Mouse (Mus musculus) MEL (cell line): ENCODE measurements at regions not wholly inside any gene's neighbourhood (a gene's known extent, or its start where the extent isn't known, plus 50 kb on each side); places are given as distances from the start of the nearest gene placed in this dataset.
"Not testable (repeated sequence)": the region's sequence is repeated elsewhere in the genome, so short reads cannot be mapped to it uniquely, and the experiment has no call there.

Experiments
- DNase-seq: peaks from one replicate; pipeline ENCODE4 v3.0.0; 2011; ENCODE audit warnings: low read depth, low spot score
- H3K27ac ChIP-seq: 2 replicates; pipeline ENCODE4 v1.5.1; 2012; ENCODE audit warnings: low read depth, mild to moderate bottlenecking, control low read depth, low read length, moderate library complexity; ENCODE audit not compliant: control insufficient read depth
- H3K27me3 ChIP-seq, 2 experiments: fragments of 150-350 bp in 1 of 2; sonication (generic) in 1 of 2; 2 replicates each; pipeline ENCODE4 v1.6.1; 2012; ENCODE audit warnings: low read length in 2 of 2, mild to moderate bottlenecking in 2 of 2, improper control_type of control experiment in 1 of 2, moderate library complexity in 1 of 2; ENCODE audit not compliant: insufficient read depth in 2 of 2, control insufficient read depth in 1 of 2
- H3K36me3 ChIP-seq, 2 experiments: 2 replicates each; pipeline ENCODE4 v1.6.1; 2012 to 2014; ENCODE audit warnings: low read length in 2 of 2, improper control_type of control experiment in 1 of 2, inconsistent platforms in 1 of 2, mild to moderate bottlenecking in 1 of 2; ENCODE audit not compliant: insufficient read depth in 2 of 2, control insufficient read depth in 1 of 2
- H3K4me1 ChIP-seq, 2 experiments: fragments of 150-350 bp in 1 of 2; sonication (generic) in 1 of 2; 2 replicates each; pipeline ENCODE4 v1.6.1; 2012; ENCODE audit warnings: low read length in 2 of 2, improper control_type of control experiment in 1 of 2, mild to moderate bottlenecking in 1 of 2; ENCODE audit not compliant: insufficient read depth in 2 of 2, control insufficient read depth in 1 of 2
- H3K4me3 ChIP-seq, 2 experiments: fragments of 150-350 bp in 1 of 2; sonication (generic) in 1 of 2; 2 replicates each; pipeline ENCODE4 v1.5.1; 2012; ENCODE audit warnings: low read depth in 2 of 2, low read length in 2 of 2, mild to moderate bottlenecking in 2 of 2, moderate library complexity in 2 of 2, control low read depth in 1 of 2, improper control_type of control experiment in 1 of 2; ENCODE audit not compliant: control insufficient read depth in 1 of 2, insufficient read depth in 1 of 2
- H3K79me2 ChIP-seq: 2 replicates; pipeline ENCODE4 v1.6.1; 2012; ENCODE audit warnings: mild to moderate bottlenecking, low read length, moderate library complexity; ENCODE audit not compliant: control insufficient read depth, poor library complexity, insufficient read depth
- H3K9ac ChIP-seq: 2 replicates; pipeline ENCODE4 v1.6.1; 2012; ENCODE audit warnings: low read depth, mild to moderate bottlenecking, control low read depth, low read length, moderate library complexity; ENCODE audit not compliant: control insufficient read depth, poor library complexity, severe bottlenecking
- H3K9me3 ChIP-seq: fragments of 150-350 bp; sonication (generic); replicated peaks from 2 replicates; pipeline ENCODE4 v1.6.1; 2012; ENCODE audit warnings: mild to moderate bottlenecking, low read length, improper control_type of control experiment, moderate library complexity; ENCODE audit not compliant: insufficient read depth
- CHD2 ChIP-seq: IDR thresholded peaks from 2 replicates; pipeline ENCODE4 v1.6.1; 2011; ENCODE audit warnings: low read length, improper control_type of control experiment
- CTCF ChIP-seq, 3 experiments: IDR thresholded peaks in 2 of 3; conservative IDR thresholded peaks in 1 of 3; 2 replicates each; pipeline ENCODE4 v1.5.1; 2011 to 2012; ENCODE audit warnings: low read length in 3 of 3, low read depth in 2 of 3, mild to moderate bottlenecking in 2 of 3, improper control_type of control experiment in 1 of 3, inconsistent platforms in 1 of 3, mixed read lengths in 1 of 3, moderate library complexity in 1 of 3; ENCODE audit not compliant: control insufficient read depth in 1 of 3, insufficient read depth in 1 of 3, poor library complexity in 1 of 3, severe bottlenecking in 1 of 3
- E2F4 ChIP-seq: IDR thresholded peaks from 2 replicates; pipeline ENCODE4 v1.6.1; 2011; ENCODE audit warnings: low read depth, low read length, improper control_type of control experiment, borderline replicate concordance
- EP300 ChIP-seq, 2 experiments: IDR thresholded peaks; 2 replicates each; pipeline ENCODE4 v1.6.1; 2011; ENCODE audit warnings: improper control_type of control experiment in 2 of 2, low read length in 2 of 2, low read depth in 1 of 2, mild to moderate bottlenecking in 1 of 2
- ETS1 ChIP-seq: IDR thresholded peaks from 2 replicates; pipeline ENCODE4 v1.6.1; 2012; ENCODE audit warnings: low read depth, mild to moderate bottlenecking, inconsistent platforms, low read length, improper control_type of control experiment, moderate library complexity
- GABPA ChIP-seq: IDR thresholded peaks from 2 replicates; pipeline ENCODE4 v1.6.1; 2012; ENCODE audit warnings: low read depth, mild to moderate bottlenecking, inconsistent platforms, low read length, improper control_type of control experiment, moderate library complexity
- JUND ChIP-seq: IDR thresholded peaks from 2 replicates; pipeline ENCODE4 v1.6.1; 2011; ENCODE audit warnings: low read depth, mild to moderate bottlenecking, improper control_type of control experiment, low read length
- KAT2A ChIP-seq: conservative IDR thresholded peaks from 2 replicates; pipeline ENCODE4 v1.6.1; 2012; ENCODE audit warnings: low read depth, low read length, improper control_type of control experiment, inconsistent platforms
- MAFK ChIP-seq: IDR thresholded peaks from 2 replicates; pipeline ENCODE4 v1.6.1; 2011; ENCODE audit warnings: low read depth, mild to moderate bottlenecking, low read length, improper control_type of control experiment, borderline replicate concordance
- MEF2A ChIP-seq: IDR thresholded peaks from 2 replicates; pipeline ENCODE4 v1.6.1; 2014; ENCODE audit warnings: low read depth, mild to moderate bottlenecking, inconsistent platforms, low read length, improper control_type of control experiment; ENCODE audit not compliant: poor library complexity, insufficient replicate concordance, severe bottlenecking; ENCODE audit errors: extremely low read depth
- MXI1 ChIP-seq: IDR thresholded peaks from 2 replicates; pipeline ENCODE4 v1.6.1; 2011; ENCODE audit warnings: mild to moderate bottlenecking, low read depth, low read length, improper control_type of control experiment
- MYB ChIP-seq: IDR thresholded peaks from 2 replicates; pipeline ENCODE4 v1.6.1; 2011; ENCODE audit warnings: mild to moderate bottlenecking, low read depth, low read length, improper control_type of control experiment
- MYC ChIP-seq: IDR thresholded peaks from 2 replicates; pipeline ENCODE4 v1.6.1; 2011; ENCODE audit warnings: low read depth, mild to moderate bottlenecking, low read length, improper control_type of control experiment, moderate library complexity
- NRF1 ChIP-seq: IDR thresholded peaks from 2 replicates; pipeline ENCODE4 v1.6.1; 2014; ENCODE audit warnings: low read depth, mild to moderate bottlenecking, inconsistent platforms, low read length, improper control_type of control experiment, moderate library complexity; ENCODE audit not compliant: poor library complexity, insufficient read depth, severe bottlenecking
- POLR2AphosphoS5 ChIP-seq: IDR thresholded peaks from 2 replicates; pipeline ENCODE4 v1.6.1; 2012; ENCODE audit warnings: low read depth, borderline replicate concordance, mild to moderate bottlenecking, inconsistent platforms, low read length, moderate library complexity, mixed read lengths
- SIN3A ChIP-seq: IDR thresholded peaks from 2 replicates; pipeline ENCODE4 v1.6.1; 2012; ENCODE audit warnings: low read length, improper control_type of control experiment, inconsistent platforms
- USF1 ChIP-seq: IDR thresholded peaks from 2 replicates; pipeline ENCODE4 v1.6.1; 2014; ENCODE audit warnings: low read depth, mild to moderate bottlenecking, inconsistent platforms, low read length, improper control_type of control experiment, moderate library complexity
- USF2 ChIP-seq, 2 experiments: IDR thresholded peaks; 2 replicates each; pipeline ENCODE4 v1.6.1; 2011 to 2012; ENCODE audit warnings: improper control_type of control experiment in 2 of 2, low read length in 2 of 2, borderline replicate concordance in 1 of 2, inconsistent platforms in 1 of 2, low read depth in 1 of 2, mild to moderate bottlenecking in 1 of 2; ENCODE audit not compliant: insufficient read depth in 1 of 2
- ZC3H11A ChIP-seq: IDR thresholded peaks from 2 replicates; pipeline ENCODE4 v1.6.1; 2012; ENCODE audit warnings: low read depth, mild to moderate bottlenecking, inconsistent platforms, low read length, improper control_type of control experiment
- ZMIZ1 ChIP-seq: IDR thresholded peaks from 2 replicates; pipeline ENCODE4 v1.6.1; 2012; ENCODE audit warnings: low read depth, mild to moderate bottlenecking, inconsistent platforms, low read length, improper control_type of control experiment, moderate library complexity

GRCm38 (mm10) chr14:18448666-18449065 is 117.0 kb upstream of the Ube2e1 start:
- Histone ChIP-seq H3K27me3 (no peaks in the 10 kb centered on the region), H3K4me3 (no peak overlapping the region), H3K9ac (no peak overlapping the region), H3K4me1 (no peaks in the 10 kb centered on the region), H3K79me2 (no peaks in the 10 kb centered on the region), H3K9me3 (no peaks in the 10 kb centered on the region), H3K27ac (no peak overlapping the region), H3K36me3 (no peaks in the 10 kb centered on the region)
- DNase-seq: no peak
- TF ChIP-seq ETS1 (no peak), CTCF (IDR thresholded peaks at IDR 0.05 in 2 of 3, conservative IDR thresholded peaks at IDR 0.05 in 1 of 3; ENCODE audit: control insufficient read depth in 1 of 3, insufficient read depth in 1 of 3, low read depth in 2 of 3, low read length in 3 of 3, poor library complexity in 1 of 3, severe bottlenecking in 1 of 3) (no peak), CHD2 (no peak), POLR2AphosphoS5 (no peak), ZMIZ1 (no peak), SIN3A (no peak), MYC (no peak), USF1 (no peak), E2F4 (no peak), MYB (no peak), MAFK (no peak), EP300 (IDR thresholded peaks at IDR 0.05; ENCODE audit: low read depth in 1 of 2, low read length in 2 of 2) (no peak), MXI1 (no peak), JUND (no peak), GABPA (no peak), MEF2A (no peak), NRF1 (no peak), KAT2A (no peak), ZC3H11A (no peak)

- no peaks in the 10 kb centered on the region for H3K79me2 ChIP-seq
- no peaks in the 10 kb centered on the region for H3K4me1 ChIP-seq
- H3K9ac ChIP-seq: no peak overlapping the region
- DNase-seq: no peak
- H3K36me3 ChIP-seq: no peaks in the 10 kb centered on the region
- H3K9me3 ChIP-seq: no peaks in the 10 kb centered on the region
- TF ChIP-seq USF2 (IDR thresholded peaks at IDR 0.05; ENCODE audit: borderline replicate concordance in 1 of 2, insufficient read depth in 1 of 2, low read depth in 1 of 2, low read length in 2 of 2): no peak
- no peak overlapping the region for H3K27ac ChIP-seq
- H3K27me3 ChIP-seq: no peaks in the 10 kb centered on the region
- no peak overlapping the region for H3K4me3 ChIP-seq
These were observed 112.8 kb upstream of the Ube2e1 start for GRCm38 (mm10) chr14:18444492-18444891.

- not testable (repeated sequence) for H3K4me1 ChIP-seq, H3K9ac ChIP-seq, H3K79me2 ChIP-seq, DNase-seq, H3K4me3 ChIP-seq, H3K9me3 ChIP-seq, H3K27me3 ChIP-seq, H3K36me3 ChIP-seq, H3K27ac ChIP-seq
These were observed 97.3 kb upstream of the Ube2e1 start for GRCm38 (mm10) chr14:18428968-18429367.
